Mouse (Mus musculus): Measurements from ENCODE around the gene Map1b. TPM values are rescaled to one million over a fixed set of nuclear protein-coding genes. Genes with fewer than 3 reads are reported as not detected.
A peak's percentile ranks its signal among the peaks of the same experiment; 100 is the strongest.

Map1b gene
- polyA plus RNA-seq, 1 experiment from 2014 or later = 2,470 TPM

GRCm38 (mm10) chr13:99458658-99459386, 57.5 kb downstream of the Map1b start:
- Histone ChIP-seq H3K4me1 (ENCODE audit: control insufficient read depth, insufficient read depth, low read length) (peaks cover 26% of the 10 kb centered on the region; the same call in 1 of the 2 replicates), H3K27me3 (ENCODE audit: control insufficient read depth, insufficient read depth, low read length) (no peaks in the 10 kb centered on the region), H3K4me2 (ENCODE audit: low read length) (no peak overlapping the region), H3K36me3 (ENCODE audit: control insufficient read depth, insufficient read depth, low read length) (peaks cover 23% of the 10 kb centered on the region), H3K9me3 (ENCODE audit: control insufficient read depth, low read length) (no peaks in the 10 kb centered on the region), H3K4me3 (replicated peaks; ENCODE audit: low read depth, low read length) (no peak overlapping the region), H3K9ac (replicated peaks; ENCODE audit: low read length) (no peak overlapping the region), H3K27ac (replicated peaks; ENCODE audit: low read depth, low read length) (peak overlapping the region; percentile 58)
- 61% methylated on average over 12 of the region's 12 CpGs for WGBS
- DNase-seq = peak; percentile 79
- peak; percentile 82 for ATAC-seq (ENCODE audit: low FRiP score, low TSS enrichment)

DNA sequence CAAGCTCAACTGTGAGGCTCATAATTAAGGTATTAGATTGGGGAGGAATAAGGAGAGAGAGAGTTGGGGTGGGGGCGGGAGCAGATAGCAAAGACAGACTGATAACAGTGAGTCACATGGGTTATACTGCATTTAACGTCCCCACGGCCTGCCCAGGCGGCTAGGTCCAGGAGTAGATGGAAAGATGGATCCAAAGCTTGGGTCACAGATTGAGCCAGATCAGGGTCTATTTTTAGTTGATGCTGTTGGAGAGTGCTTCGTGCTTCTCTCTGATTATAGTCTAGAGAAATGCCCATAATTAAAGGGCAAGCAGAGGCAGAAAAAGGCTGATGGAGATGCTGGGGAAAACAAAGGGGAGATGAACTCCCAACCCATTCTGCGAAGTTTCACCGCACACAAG, 61.4 kb downstream of the Map1b start:
- Histone ChIP-seq H3K4me2 (ENCODE audit: low read length) (no peak overlapping the region), H3K27me3 (ENCODE audit: control insufficient read depth, insufficient read depth, low read length) (no peaks in the 10 kb centered on the region), H3K4me1 (ENCODE audit: control insufficient read depth, insufficient read depth, low read length) (peaks cover 35% of the 10 kb centered on the region), H3K27ac (replicated peaks; ENCODE audit: low read depth, low read length) (no peak overlapping the region), H3K9ac (replicated peaks; ENCODE audit: low read length) (no peak overlapping the region), H3K4me3 (replicated peaks; ENCODE audit: low read depth, low read length) (no peak overlapping the region), H3K9me3 (ENCODE audit: control insufficient read depth, low read length) (no peaks in the 10 kb centered on the region), H3K36me3 (ENCODE audit: control insufficient read depth, insufficient read depth, low read length) (peaks cover 20% of the 10 kb centered on the region)
- DNase-seq (no peak), ATAC-seq (ENCODE audit: low FRiP score, low TSS enrichment) (no peak)
- WGBS = 82% methylated on average over 7 of the region's 7 CpGs

DNA sequence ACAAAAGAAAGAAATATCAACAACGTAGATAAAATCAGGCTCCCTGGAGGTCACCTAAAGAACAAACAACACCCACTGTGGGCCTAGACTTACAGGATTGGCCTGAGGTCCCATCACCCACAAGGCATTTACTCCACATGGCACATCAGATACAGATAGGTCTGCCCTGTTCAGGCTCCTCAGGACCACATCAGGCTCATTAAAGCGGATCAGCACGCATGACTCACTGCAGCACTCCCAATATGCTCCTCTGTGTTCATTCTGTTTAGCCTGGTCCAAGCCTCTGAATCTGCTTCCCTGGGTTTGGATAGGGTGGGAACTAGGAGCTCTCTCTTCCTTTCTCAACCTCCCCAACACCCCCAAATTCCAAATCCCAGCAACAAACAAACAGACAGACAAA, 63.9 kb downstream of the Map1b start:
- Histone ChIP-seq H3K4me2 (ENCODE audit: low read length) (no peak overlapping the region), H3K27me3 (ENCODE audit: control insufficient read depth, insufficient read depth, low read length) (no peaks in the 10 kb centered on the region), H3K36me3 (ENCODE audit: control insufficient read depth, insufficient read depth, low read length) (peaks cover 15% of the 10 kb centered on the region), H3K27ac (replicated peaks; ENCODE audit: low read depth, low read length) (no peak overlapping the region), H3K9ac (replicated peaks; ENCODE audit: low read length) (no peak overlapping the region), H3K9me3 (ENCODE audit: control insufficient read depth, low read length) (no peaks in the 10 kb centered on the region), H3K4me3 (replicated peaks; ENCODE audit: low read depth, low read length) (no peak overlapping the region), H3K4me1 (ENCODE audit: control insufficient read depth, insufficient read depth, low read length) (peaks cover 47% of the 10 kb centered on the region)
- no peak for ATAC-seq (ENCODE audit: low FRiP score, low TSS enrichment)
- WGBS = 88% methylated on average over 3 of the region's 3 CpGs
- no peak for DNase-seq

DNA sequence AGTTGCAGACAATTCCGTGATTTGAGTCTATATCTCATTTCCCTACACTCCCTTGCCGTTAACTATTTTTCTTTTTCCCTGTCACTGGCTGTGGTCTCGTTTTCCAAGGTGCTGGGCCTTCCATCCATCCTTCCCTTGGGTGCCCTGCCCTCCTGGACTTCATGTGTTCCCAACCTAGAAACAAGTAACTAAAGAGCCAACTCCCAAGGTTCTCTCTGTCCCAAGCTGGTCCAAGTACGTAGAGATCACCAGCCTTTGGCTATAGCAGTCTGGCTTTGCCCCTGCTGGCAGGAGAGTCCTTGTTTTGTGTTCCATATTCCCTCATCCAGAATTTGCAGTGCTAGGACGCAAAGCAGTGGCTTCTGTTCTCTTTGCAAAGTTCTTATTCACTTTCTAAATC, 65.1 kb downstream of the Map1b start:
- Histone ChIP-seq H3K9ac (replicated peaks; ENCODE audit: low read length) (no peak overlapping the region), H3K27ac (replicated peaks; ENCODE audit: low read depth, low read length) (0 out of 2 replicates have a peak overlapping the region, but pooled peaks have one; percentile 20), H3K27me3 (ENCODE audit: control insufficient read depth, insufficient read depth, low read length) (no peaks in the 10 kb centered on the region), H3K4me3 (replicated peaks; ENCODE audit: low read depth, low read length) (no peak overlapping the region), H3K36me3 (ENCODE audit: control insufficient read depth, insufficient read depth, low read length) (peaks cover 8% of the 10 kb centered on the region; the same call in 1 of the 2 replicates), H3K4me1 (ENCODE audit: control insufficient read depth, insufficient read depth, low read length) (peaks cover 57% of the 10 kb centered on the region), H3K9me3 (ENCODE audit: control insufficient read depth, low read length) (no peaks in the 10 kb centered on the region), H3K4me2 (ENCODE audit: low read length) (no peak overlapping the region)
- ATAC-seq (ENCODE audit: low FRiP score, low TSS enrichment) (no peak), DNase-seq (no peak)
- 77% methylated on average over 5 of the region's 5 CpGs for WGBS

GRCm38 (mm10) chr13:99450766-99451165, 65.6 kb downstream of the Map1b start:
- peaks cover 61% of the 10 kb centered on the region for H3K4me1 ChIP-seq (ENCODE audit: control insufficient read depth, insufficient read depth, low read length)
- no peak for DNase-seq

GRCm38 (mm10) chr13:99449547-99449946, 66.8 kb downstream of the Map1b start:
- Histone ChIP-seq H3K4me3 (replicated peaks; ENCODE audit: low read depth, low read length) (no peak overlapping the region), H3K36me3 (ENCODE audit: control insufficient read depth, insufficient read depth, low read length) (peaks cover 8% of the 10 kb centered on the region; the same call in 1 of the 2 replicates), H3K27ac (replicated peaks; ENCODE audit: low read depth, low read length) (no peak overlapping the region), H3K9me3 (ENCODE audit: control insufficient read depth, low read length) (no peaks in the 10 kb centered on the region), H3K4me1 (ENCODE audit: control insufficient read depth, insufficient read depth, low read length) (peaks cover 63% of the 10 kb centered on the region), H3K4me2 (ENCODE audit: low read length) (no peak overlapping the region), H3K27me3 (ENCODE audit: control insufficient read depth, insufficient read depth, low read length) (no peaks in the 10 kb centered on the region), H3K9ac (replicated peaks; ENCODE audit: low read length) (no peak overlapping the region)
- 78% methylated on average over 4 of the region's 4 CpGs for WGBS
- ATAC-seq (ENCODE audit: low FRiP score, low TSS enrichment) (no peak), DNase-seq (no peak)

More at GRCm38 (mm10) chr13:99450766-99451165, 65.6 kb downstream of the Map1b start:
- 55% methylated on average over 7 of the region's 7 CpGs for WGBS
- H3K4me2 ChIP-seq (ENCODE audit: low read length) = no peak overlapping the region
- H3K4me3 ChIP-seq (replicated peaks; ENCODE audit: low read depth, low read length) = no peak overlapping the region
- no peaks in the 10 kb centered on the region for H3K27me3 ChIP-seq (ENCODE audit: control insufficient read depth, insufficient read depth, low read length)
- no peaks in the 10 kb centered on the region for H3K9me3 ChIP-seq (ENCODE audit: control insufficient read depth, low read length)
- peaks cover 8% of the 10 kb centered on the region; the same call in 1 of the 2 replicates for H3K36me3 ChIP-seq (ENCODE audit: control insufficient read depth, insufficient read depth, low read length)
- no peak overlapping the region for H3K9ac ChIP-seq (replicated peaks; ENCODE audit: low read length)
- ATAC-seq (ENCODE audit: low FRiP score, low TSS enrichment) = no peak
- H3K27ac ChIP-seq (replicated peaks; ENCODE audit: low read depth, low read length) = 0 out of 2 replicates have a peak overlapping the region, but pooled peaks have one; percentile 20

DNA sequence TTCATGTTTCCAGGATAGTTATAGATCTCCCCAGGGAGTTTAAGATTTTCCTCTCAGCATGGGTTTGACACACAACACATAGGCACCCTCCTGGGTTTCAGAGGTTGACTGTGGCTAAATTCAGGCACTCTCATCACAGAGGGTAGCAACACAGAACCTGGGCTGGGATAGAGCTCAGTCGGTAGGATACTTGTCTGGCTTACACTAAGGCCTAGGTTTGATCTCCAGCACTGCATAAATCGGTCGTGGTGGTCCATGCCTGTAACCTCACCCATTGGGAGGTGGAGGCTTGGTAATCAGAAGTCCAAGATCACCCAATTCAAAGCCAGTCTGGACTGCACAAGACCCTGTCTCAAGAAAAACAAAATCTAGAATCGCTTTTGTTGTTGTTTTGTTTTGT, 68.1 kb downstream of the Map1b start:
- DNase-seq (no peak), ATAC-seq (ENCODE audit: low FRiP score, low TSS enrichment) (no peak)
- WGBS = 21% methylated on average over 4 of the region's 4 CpGs
- Histone ChIP-seq H3K9me3 (ENCODE audit: control insufficient read depth, low read length) (no peaks in the 10 kb centered on the region), H3K9ac (replicated peaks; ENCODE audit: low read length) (no peak overlapping the region), H3K27me3 (ENCODE audit: control insufficient read depth, insufficient read depth, low read length) (no peaks in the 10 kb centered on the region), H3K4me2 (ENCODE audit: low read length) (no peak overlapping the region), H3K36me3 (ENCODE audit: control insufficient read depth, insufficient read depth, low read length) (peaks cover 8% of the 10 kb centered on the region; the same call in 1 of the 2 replicates), H3K4me3 (replicated peaks; ENCODE audit: low read depth, low read length) (no peak overlapping the region), H3K27ac (replicated peaks; ENCODE audit: low read depth, low read length) (peak overlapping the region; percentile 72), H3K4me1 (ENCODE audit: control insufficient read depth, insufficient read depth, low read length) (peaks cover 76% of the 10 kb centered on the region)

DNA sequence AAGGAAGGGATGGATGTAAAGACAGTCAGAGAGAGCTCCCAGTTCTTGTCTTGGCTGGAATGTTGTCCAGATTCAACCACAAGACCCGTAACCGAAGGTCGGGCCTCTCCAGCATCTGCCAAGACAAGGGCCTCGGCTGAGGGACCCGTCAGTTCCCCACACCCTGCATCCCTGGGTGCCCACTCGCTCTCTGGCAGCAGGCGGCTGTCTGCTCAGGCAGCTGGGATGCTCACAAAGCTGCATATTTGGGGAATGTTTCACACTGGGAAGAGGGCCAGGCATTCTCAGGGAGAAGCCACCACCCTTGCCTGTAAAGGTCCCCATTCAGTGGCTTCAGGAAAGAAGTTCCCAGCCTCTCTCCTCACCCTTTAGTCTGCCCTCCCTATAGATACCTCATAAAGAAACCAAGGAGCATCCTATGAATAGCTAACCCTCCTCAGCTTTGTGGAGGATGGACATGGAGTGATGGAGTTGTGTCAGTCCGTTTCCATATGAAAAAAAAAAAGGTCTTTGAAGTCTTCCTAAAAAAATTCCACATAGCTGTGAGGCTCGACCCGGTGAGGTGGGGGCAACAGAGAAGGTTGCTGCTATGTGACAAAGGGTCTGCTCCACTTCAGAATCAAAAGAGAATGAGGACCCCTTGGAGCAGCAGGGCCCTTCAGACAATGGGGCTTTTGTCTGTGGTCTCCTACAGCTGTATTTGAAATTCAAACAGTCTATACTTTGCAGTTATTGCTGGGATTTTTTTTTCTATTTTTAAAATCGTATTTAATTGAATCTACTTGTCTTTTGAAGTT, 68.7 kb downstream of the Map1b start:
- Histone ChIP-seq H3K4me1 (ENCODE audit: control insufficient read depth, insufficient read depth, low read length) (peaks cover 83% of the 10 kb centered on the region), H3K4me3 (replicated peaks; ENCODE audit: low read depth, low read length) (peak overlapping the region; percentile 24), H3K27me3 (ENCODE audit: control insufficient read depth, insufficient read depth, low read length) (no peaks in the 10 kb centered on the region), H3K4me2 (ENCODE audit: low read length) (peak overlapping the region; percentile 47), H3K36me3 (ENCODE audit: control insufficient read depth, insufficient read depth, low read length) (peaks cover 8% of the 10 kb centered on the region; the same call in 1 of the 2 replicates), H3K27ac (replicated peaks; ENCODE audit: low read depth, low read length) (peak overlapping the region; percentile 70), H3K9ac (replicated peaks; ENCODE audit: low read length) (peak overlapping the region; percentile 4; the same call in 1 of the 2 replicates), H3K9me3 (ENCODE audit: control insufficient read depth, low read length) (no peaks in the 10 kb centered on the region)
- 6% methylated on average over 11 of the region's 11 CpGs for WGBS
- DNase-seq (peak; percentile 65), ATAC-seq (ENCODE audit: low FRiP score, low TSS enrichment) (no peak)
